Mouse (Mus musculus) heart, embryonic 10.5 days (tissue): Measurements from ENCODE around the gene 4833420G17Rik. TPM values are rescaled to one million over a fixed set of nuclear protein-coding genes. Genes with fewer than 3 reads are reported as not detected.
"Not testable (repeated sequence)": the region's sequence is repeated elsewhere in the genome, so short reads cannot be mapped to it uniquely, and the experiment has no call there.

Experiments
- DNase-seq: peaks from one replicate; pipeline ENCODE4 v3.0.0-alpha.2; 2017; ENCODE audit warnings: low spot score
- H3K27ac ChIP-seq: fragments of 300-500 bp; sonication (generic); 2 replicates; pipeline ENCODE4 v1.5.1; 2016; ENCODE audit warnings: mild to moderate bottlenecking
- H3K27me3 ChIP-seq: fragments of 300-500 bp; sonication (generic); 2 replicates; pipeline ENCODE4 v1.6.1; 2016; ENCODE audit warnings: mild to moderate bottlenecking; ENCODE audit not compliant: poor library complexity, insufficient read depth, severe bottlenecking
- H3K36me3 ChIP-seq: fragments of 300-500 bp; sonication (generic); 2 replicates; pipeline ENCODE4 v1.6.1; 2016; ENCODE audit warnings: mild to moderate bottlenecking, moderate library complexity
- H3K4me1 ChIP-seq: fragments of 300-500 bp; sonication (generic); 2 replicates; pipeline ENCODE4 v1.6.1; 2016; ENCODE audit warnings: mild to moderate bottlenecking
- H3K4me3 ChIP-seq: fragments of 300-500 bp; sonication (generic); 2 replicates; pipeline ENCODE4 v1.5.1; 2016; ENCODE audit warnings: mild to moderate bottlenecking, moderate library complexity
- H3K9me3 ChIP-seq: fragments of 300-500 bp; sonication (generic); 2 replicates; pipeline ENCODE4 v1.6.1; 2016; ENCODE audit warnings: mild to moderate bottlenecking, moderate library complexity
- WGBS: fragments of 180-500 bp; shearing (Covaris S2); methylation state at CpG from one replicate; pipeline ENCODE4 v1.1.7; 2016; 5-methylcytosine and 5-hydroxymethylcytosine counted together
- polyA plus RNA-seq: library from polyadenylated mRNA; unstranded; fragments of >200 nt; fragmentation: Nextera tagmentation; extraction: Ambion mirVana; gene quantifications from 2 replicates; pipeline ENCODE4 v1.2.1, GENCODE M21; 2016

The 4833420G17Rik gene
- polyA plus RNA-seq, 1 experiment from 2014 or later, result 40.7 TPM

DNA sequence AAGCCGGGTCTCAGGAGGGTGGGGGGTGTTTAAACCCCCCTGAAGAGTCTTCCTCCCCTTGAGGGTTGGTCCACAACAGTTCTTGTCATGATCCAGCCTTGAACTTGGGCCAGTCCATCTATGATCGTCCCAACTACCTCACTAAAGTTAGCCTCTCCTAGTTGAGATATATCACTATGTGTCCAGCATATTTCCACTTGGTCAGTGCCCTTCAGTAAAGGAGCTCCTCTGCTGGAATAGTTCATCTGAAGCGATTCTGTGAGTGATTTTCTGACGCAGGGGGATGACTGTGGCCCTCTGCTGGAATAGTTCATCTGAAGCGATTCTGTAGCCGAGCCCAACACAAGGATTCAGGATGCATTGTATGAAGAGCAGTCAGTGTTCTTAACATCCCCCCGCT, 24.8 kb downstream of the 4833420G17Rik start:
- WGBS, result 73% methylated on average over 7 of the region's 7 CpGs
- Histone ChIP-seq H3K27me3 (no peaks in the 10 kb centered on the region), H3K36me3 (peaks cover 33% of the 10 kb centered on the region), H3K27ac (no peak overlapping the region), H3K4me3 (no peak overlapping the region), H3K9me3 (peaks cover 18% of the 10 kb centered on the region), H3K4me1 (no peaks in the 10 kb centered on the region)
- no peak for DNase-seq

DNA sequence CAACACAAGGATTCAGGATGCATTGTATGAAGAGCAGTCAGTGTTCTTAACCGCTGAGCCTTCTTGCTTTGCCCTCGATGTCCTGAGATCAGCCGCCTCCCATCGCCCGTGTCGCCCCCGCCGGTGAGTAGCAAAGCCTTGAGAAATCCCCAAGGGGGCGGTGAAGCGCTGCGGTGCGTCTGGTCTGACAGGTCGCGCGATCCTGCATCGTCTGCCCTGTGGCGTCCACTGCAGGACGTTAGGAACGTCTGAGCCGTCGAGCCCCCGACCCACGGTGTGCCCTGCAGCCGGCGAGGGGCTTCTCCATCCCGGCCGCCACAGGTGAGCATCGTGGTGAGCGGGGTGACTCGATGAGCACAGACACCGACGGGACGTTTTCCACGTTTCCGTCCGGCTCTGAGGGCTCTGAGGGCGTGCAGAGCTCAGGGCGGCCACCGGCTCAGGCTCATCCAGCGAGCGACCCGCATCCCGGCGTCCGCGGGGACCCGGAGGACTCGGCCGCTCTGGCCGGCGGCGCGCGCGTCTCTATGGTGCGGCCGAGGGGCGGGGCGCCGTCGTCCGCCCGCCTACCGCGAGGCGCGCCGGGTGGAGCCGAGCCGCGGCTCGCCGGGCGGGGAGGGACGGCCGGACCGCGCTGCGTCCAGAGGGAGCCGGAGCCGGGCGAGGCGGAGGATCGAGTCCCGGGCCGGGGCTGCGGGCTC, 25.5 kb downstream of the 4833420G17Rik start, which contains the start of the genes Tmem267 and 3110070M22Rik:
TSS of gene Tmem267 (plus strand) at position 160 of the 701 bp plus-strand sequence.
TSS of gene 3110070M22Rik (minus strand) at position 504 of the 701 bp plus-strand sequence.
- Histone ChIP-seq H3K27ac (peak within 1 kb of the TSS; percentile 12; the same call in 1 of the 2 replicates), H3K36me3 (peaks cover 26% of the 10 kb centered on the region), H3K27me3 (no peaks in the 10 kb centered on the region), H3K4me3 (no peak within 1 kb of the TSS), H3K4me1 (no peaks in the 10 kb centered on the region), H3K9me3 (peaks cover 18% of the 10 kb centered on the region)
- WGBS, result 80% methylated on average over 87 of the region's 87 CpGs
- DNase-seq, result peak; percentile 85

DNA sequence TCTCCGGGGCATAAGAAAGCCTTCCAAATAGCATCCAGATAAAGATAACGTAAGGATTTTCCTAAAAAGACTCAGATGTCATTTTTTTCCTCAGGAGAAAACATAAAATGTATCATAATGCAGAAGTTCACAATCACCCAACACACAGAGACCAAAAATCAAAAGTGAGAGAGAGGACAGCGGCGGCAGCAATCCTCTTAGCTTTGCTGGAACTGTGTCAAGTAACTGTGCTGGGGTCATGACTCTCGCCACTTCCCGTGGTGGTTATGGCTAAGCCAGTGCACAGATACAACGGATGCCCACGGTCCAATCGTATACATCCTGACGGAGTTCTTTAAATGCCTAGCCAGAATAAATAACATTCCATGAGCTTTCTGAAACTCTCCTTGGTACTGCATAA, 29.5 kb downstream of the 4833420G17Rik start:
- not testable (repeated sequence) for H3K4me3 ChIP-seq, H3K4me1 ChIP-seq, DNase-seq, H3K27ac ChIP-seq, H3K36me3 ChIP-seq, H3K27me3 ChIP-seq
- peaks cover 22% of the 10 kb centered on the region for H3K9me3 ChIP-seq
- 88% methylated on average over 10 of the region's 10 CpGs for WGBS

DNA sequence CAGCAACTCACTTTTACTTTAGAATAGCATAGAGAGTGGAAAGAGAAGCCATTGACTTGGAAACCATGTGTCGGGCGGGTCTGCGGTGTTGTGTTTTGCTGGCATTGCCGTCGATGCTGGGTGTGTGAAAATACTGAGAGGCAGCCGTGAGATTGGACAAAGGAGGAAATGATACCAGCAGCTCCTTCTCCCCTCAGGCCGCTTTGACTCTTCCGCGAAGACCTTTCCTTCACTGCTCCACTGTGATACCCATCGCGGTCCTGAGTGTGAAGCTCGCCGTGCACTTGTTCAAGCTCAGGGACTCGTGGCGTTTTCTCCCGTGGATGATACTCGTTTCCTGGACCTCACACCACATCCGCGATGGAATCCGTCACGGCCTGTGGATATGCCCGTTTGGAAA, 32.4 kb downstream of the 4833420G17Rik start:
- not testable (repeated sequence) for H3K27ac ChIP-seq, DNase-seq, H3K4me3 ChIP-seq, H3K27me3 ChIP-seq, H3K36me3 ChIP-seq, H3K4me1 ChIP-seq
- peaks cover 21% of the 10 kb centered on the region for H3K9me3 ChIP-seq
- 92% methylated on average over 13 of the region's 22 CpGs for WGBS

Other genes starting within 250 kb of the 4833420G17Rik start
- 29.8 and 37.5 TPM in 2 replicates for gene Paip1, start 34.2 kb upstream of the 4833420G17Rik start, polyA plus RNA-seq
- 0.96 and 1.3 TPM in 2 replicates for gene Tmem267, start 25.3 kb downstream of the 4833420G17Rik start, polyA plus RNA-seq
- 0.95 and 1.2 TPM in 2 replicates for gene 3110070M22Rik, start 25.6 kb downstream of the 4833420G17Rik start, polyA plus RNA-seq
- gene Ccl28, start 161.1 kb downstream of the 4833420G17Rik start, polyA plus RNA-seq, result 0.04 TPM in 1 of 2 replicates, not detected in the other
- gene Hmgcs1, start 227.6 kb downstream of the 4833420G17Rik start, polyA plus RNA-seq, result 141 and 143 TPM in 2 replicates